Mouse (Mus musculus) liver, embryonic 11.5 days (tissue): ENCODE results near the gene Slc16a6. TPM values are rescaled to one million over a fixed set of nuclear protein-coding genes. Genes with fewer than 3 reads are reported as not detected.
A peak's percentile ranks its signal among the peaks of the same experiment; 100 is the strongest.

Experiments
- ATAC-seq: fragments of 200-750 bp; cut with Nextera tagmentation; replicated peaks from 2 replicates; pipeline ENCODE4 v1.8.0; 2017; ENCODE audit warnings: moderate number of reproducible peaks, mild to moderate bottlenecking, moderate TSS enrichment, moderate library complexity; ENCODE audit not compliant: low FRiP score
- DNase-seq: peaks from one replicate; pipeline ENCODE4 v3.0.0-alpha.2; 2017; ENCODE audit warnings: low spot score
- H3K27ac ChIP-seq: fragments of 300-500 bp; sonication (generic); 2 replicates; pipeline ENCODE4 v1.5.1; 2014; ENCODE audit warnings: mild to moderate bottlenecking, low read depth, low read length, control low read depth
- H3K27me3 ChIP-seq: fragments of 300-500 bp; sonication (generic); replicated peaks from 2 replicates; pipeline ENCODE4 v1.6.1; 2014; ENCODE audit warnings: low read length, mixed read lengths; ENCODE audit not compliant: control insufficient read depth, insufficient read depth
- H3K36me3 ChIP-seq: fragments of 300-500 bp; sonication (generic); 2 replicates; pipeline ENCODE4 v1.6.1; 2014; ENCODE audit warnings: mild to moderate bottlenecking, low read length, moderate library complexity, mixed read lengths; ENCODE audit not compliant: control insufficient read depth, insufficient read depth
- H3K4me1 ChIP-seq: fragments of 300-500 bp; sonication (generic); replicated peaks from 2 replicates; pipeline ENCODE4 v1.6.1; 2014; ENCODE audit warnings: low read length, mixed read lengths; ENCODE audit not compliant: control insufficient read depth, insufficient read depth
- H3K4me2 ChIP-seq: fragments of 300-500 bp; sonication (generic); 2 replicates; pipeline ENCODE4 v1.6.1; 2014; ENCODE audit warnings: mild to moderate bottlenecking, control low read depth, moderate library complexity
- H3K4me3 ChIP-seq: fragments of 300-500 bp; sonication (generic); 2 replicates; pipeline ENCODE4 v1.5.1; 2014; ENCODE audit warnings: low read depth, low read length, control low read depth
- H3K9ac ChIP-seq: fragments of 300-500 bp; sonication (generic); 2 replicates; pipeline ENCODE4 v1.6.1; 2014; ENCODE audit warnings: low read depth, low read length, control low read depth
- H3K9me3 ChIP-seq: fragments of 300-500 bp; sonication (generic); 2 replicates; pipeline ENCODE4 v1.6.1; 2016; ENCODE audit warnings: low read length, inconsistent platforms, mixed read lengths; ENCODE audit not compliant: control insufficient read depth
- WGBS: fragments of 180-500 bp; shearing (Covaris S2); extraction: QIAGEN DNeasy Blood & Tissue Kit; methylation state at CpG from one replicate; pipeline ENCODE4 v1.1.7; 2014; 5-methylcytosine and 5-hydroxymethylcytosine counted together
- polyA plus RNA-seq: library from polyadenylated mRNA; unstranded; fragments of >200 nt; fragmentation: Nextera tagmentation; extraction: Ambion mirVana; gene quantifications from 2 replicates; pipeline ENCODE4 v1.2.1, GENCODE M21; 2014

Slc16a6 gene
- polyA plus RNA-seq, 1 experiment from 2014 or later = 52.2 TPM

DNA sequence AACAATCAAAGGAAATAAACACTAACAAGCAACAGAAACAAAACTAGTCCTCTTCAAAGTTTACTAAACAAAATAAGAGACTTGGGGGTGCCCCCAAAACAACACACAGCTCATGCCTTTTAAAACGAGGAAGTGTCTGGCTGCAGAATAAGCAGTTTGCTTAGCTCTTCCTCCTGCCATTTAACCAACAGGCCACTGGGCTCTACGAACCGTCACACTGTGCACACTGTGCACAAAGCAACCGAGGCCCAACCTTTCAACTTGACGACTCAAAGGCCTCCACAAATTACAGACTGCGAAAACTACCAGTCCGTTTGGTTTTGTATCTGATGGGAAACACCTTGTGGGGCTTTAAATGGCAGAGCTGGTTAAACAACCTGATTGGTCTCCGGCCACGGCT is 3.2 kb downstream of the Slc16a6 start:
- no peaks in the 10 kb centered on the region for H3K27me3 ChIP-seq
- peak overlapping the region; percentile 97 for H3K9ac ChIP-seq
- peaks cover 37% of the 10 kb centered on the region for H3K4me1 ChIP-seq
- WGBS = 40% methylated on average over 9 of the region's 9 CpGs
- H3K27ac ChIP-seq = peak overlapping the region; percentile 98; the same call in 1 of the 2 replicates
- peaks cover 8% of the 10 kb centered on the region; the same call in 1 of the 2 replicates for H3K36me3 ChIP-seq
- no peaks in the 10 kb centered on the region for H3K9me3 ChIP-seq
- ATAC-seq (no peak), DNase-seq (no peak)
- H3K4me3 ChIP-seq = peak overlapping the region; percentile 85
- peak overlapping the region; percentile 84 for H3K4me2 ChIP-seq

DNA sequence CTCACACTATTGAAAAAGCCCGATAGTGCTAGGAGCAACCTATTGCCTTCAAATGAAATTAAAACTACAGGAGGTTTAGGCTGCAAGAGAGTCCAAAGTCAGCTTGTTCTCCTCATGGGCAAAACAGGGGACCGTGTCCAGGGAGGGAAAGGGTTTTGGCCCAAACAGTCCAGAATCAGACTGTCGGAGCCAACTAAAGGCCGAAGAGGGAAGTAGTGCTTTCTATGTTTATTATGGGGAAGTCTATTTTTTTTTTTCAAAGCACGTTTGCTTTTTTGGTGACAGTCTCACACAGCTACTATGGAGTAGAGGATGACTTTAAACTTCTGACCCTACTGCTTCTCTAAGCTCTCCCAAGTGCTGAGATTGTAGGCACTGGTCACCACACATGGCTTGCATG is 5.3 kb downstream of the Slc16a6 start:
- no peak for DNase-seq
- no peak for ATAC-seq
- Histone ChIP-seq H3K27me3 (no peaks in the 10 kb centered on the region), H3K4me1 (peaks cover 30% of the 10 kb centered on the region), H3K36me3 (peaks cover 10% of the 10 kb centered on the region), H3K9ac (no peak overlapping the region), H3K4me3 (no peak overlapping the region), H3K27ac (no peak overlapping the region), H3K9me3 (no peaks in the 10 kb centered on the region), H3K4me2 (peak overlapping the region; percentile 18; the same call in 1 of the 2 replicates)
- 79% methylated on average over 5 of the region's 5 CpGs for WGBS

DNA sequence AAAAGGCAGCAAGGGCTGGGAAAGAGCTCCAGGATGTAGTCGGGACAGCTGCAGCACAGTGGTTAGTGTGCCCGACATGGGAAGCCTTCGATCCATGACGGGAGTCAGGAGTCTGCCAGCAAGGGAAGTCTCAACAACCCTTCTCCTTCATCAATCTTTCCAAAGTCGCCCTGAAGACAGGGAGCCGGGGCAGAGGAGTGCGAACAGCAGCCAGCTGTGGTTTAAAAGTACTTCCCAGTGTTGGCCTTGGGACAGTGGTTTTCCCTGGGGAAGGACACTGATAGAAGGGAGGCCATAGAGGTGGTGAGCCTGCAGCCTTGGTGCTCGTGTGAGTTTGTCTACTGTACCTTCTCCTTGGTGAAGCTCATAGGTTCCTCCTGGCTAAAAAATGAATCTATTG is 6.4 kb downstream of the Slc16a6 start:
- DNase-seq = no peak

DNA sequence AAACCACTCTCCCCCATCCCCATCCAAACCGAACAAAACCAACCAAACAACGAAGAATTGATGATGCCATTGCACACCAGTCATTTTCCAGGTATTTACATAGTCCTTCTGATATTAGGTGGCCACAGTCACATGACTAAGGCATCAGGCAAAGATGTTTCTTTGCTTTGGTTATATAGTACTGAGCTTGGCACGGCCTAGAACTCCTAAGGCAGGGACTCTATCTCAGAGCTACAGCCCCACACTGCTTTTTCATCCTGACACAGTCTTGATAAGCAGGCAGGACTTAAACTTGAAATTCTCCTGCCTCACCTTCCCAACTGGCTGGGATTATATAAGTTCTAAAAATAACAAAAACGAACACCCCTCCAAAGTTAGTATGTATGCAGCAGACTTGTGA is 8.3 kb downstream of the Slc16a6 start:
- H3K36me3 ChIP-seq = peaks cover 26% of the 10 kb centered on the region
- H3K4me3 ChIP-seq = no peak overlapping the region
- H3K4me1 ChIP-seq = peaks cover 23% of the 10 kb centered on the region
- no peak overlapping the region; the same call in 1 of the 2 replicates for H3K27ac ChIP-seq
- no peaks in the 10 kb centered on the region for H3K9me3 ChIP-seq
- H3K4me2 ChIP-seq = no peak overlapping the region; the same call in 1 of the 2 replicates
- ATAC-seq (peak; percentile 87), DNase-seq (no peak)
- H3K9ac ChIP-seq = no peak overlapping the region
- no peaks in the 10 kb centered on the region for H3K27me3 ChIP-seq
- 67% methylated on average over 4 of the region's 4 CpGs for WGBS

More for the DNA sequence above, 6.4 kb downstream of the Slc16a6 start:
- H3K9ac ChIP-seq = no peak overlapping the region
- peak overlapping the region; percentile 15; the same call in 1 of the 2 replicates for H3K4me2 ChIP-seq
- WGBS = 75% methylated on average over 8 of the region's 8 CpGs
- peaks cover 30% of the 10 kb centered on the region for H3K4me1 ChIP-seq
- no peak overlapping the region for H3K27ac ChIP-seq
- H3K36me3 ChIP-seq = peaks cover 21% of the 10 kb centered on the region
- no peak for ATAC-seq
- no peaks in the 10 kb centered on the region for H3K27me3 ChIP-seq
- H3K4me3 ChIP-seq = no peak overlapping the region
- H3K9me3 ChIP-seq = no peaks in the 10 kb centered on the region

DNA sequence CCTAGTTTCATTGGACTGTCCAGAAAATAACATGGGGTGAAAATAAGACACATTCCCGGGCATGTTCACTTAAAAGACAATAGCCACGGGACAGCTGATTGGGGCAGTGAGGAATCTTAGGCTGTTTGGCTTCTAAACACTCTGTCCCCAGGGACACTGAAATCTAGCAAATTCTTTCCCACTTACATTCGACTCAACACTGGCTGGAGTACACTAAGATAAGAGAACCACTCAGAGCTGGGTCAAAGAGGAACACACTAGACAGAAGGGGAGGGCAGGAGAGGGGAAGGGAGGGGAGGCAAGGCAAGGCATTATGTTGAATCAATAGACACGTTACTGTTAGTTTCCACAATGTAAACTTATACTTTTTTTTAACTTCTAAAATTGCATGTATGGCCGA is 12.8 kb downstream of the Slc16a6 start:
- Histone ChIP-seq H3K27me3 (no peaks in the 10 kb centered on the region), H3K4me1 (peaks cover 1% of the 10 kb centered on the region; the same call in 1 of the 2 replicates), H3K4me2 (no peak overlapping the region), H3K9ac (no peak overlapping the region), H3K36me3 (peaks cover 36% of the 10 kb centered on the region), H3K4me3 (no peak overlapping the region), H3K9me3 (no peaks in the 10 kb centered on the region), H3K27ac (no peak overlapping the region)
- no peak for DNase-seq
- ATAC-seq = no peak
- 56% methylated on average over 5 of the region's 5 CpGs for WGBS

DNA sequence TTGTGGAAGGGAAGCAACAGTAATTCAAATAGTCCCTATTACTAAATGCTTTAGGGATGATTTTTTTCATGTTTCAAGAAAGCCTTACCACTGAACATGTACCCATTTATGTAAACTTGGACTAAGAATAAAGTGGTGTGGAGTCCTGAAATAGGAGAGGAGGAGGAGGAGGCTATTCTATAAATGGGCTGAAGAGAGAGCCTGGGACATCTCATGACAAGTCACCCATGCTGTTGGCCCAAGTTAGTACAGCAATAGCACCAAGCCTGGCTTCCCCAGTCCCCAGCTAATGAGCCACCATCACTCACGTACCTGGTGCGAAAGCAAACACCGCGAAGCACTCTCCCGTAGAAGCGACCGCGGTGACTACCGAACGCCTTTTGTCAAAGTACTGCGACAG is 15.2 kb downstream of the Slc16a6 start:
- DNase-seq (no peak), ATAC-seq (no peak)
- WGBS = 97% methylated on average over 11 of the region's 11 CpGs
- Histone ChIP-seq H3K9me3 (no peaks in the 10 kb centered on the region), H3K9ac (no peak overlapping the region), H3K36me3 (peaks cover 53% of the 10 kb centered on the region), H3K27me3 (no peaks in the 10 kb centered on the region), H3K4me2 (no peak overlapping the region), H3K4me1 (no peaks in the 10 kb centered on the region), H3K27ac (no peak overlapping the region), H3K4me3 (no peak overlapping the region)

DNA sequence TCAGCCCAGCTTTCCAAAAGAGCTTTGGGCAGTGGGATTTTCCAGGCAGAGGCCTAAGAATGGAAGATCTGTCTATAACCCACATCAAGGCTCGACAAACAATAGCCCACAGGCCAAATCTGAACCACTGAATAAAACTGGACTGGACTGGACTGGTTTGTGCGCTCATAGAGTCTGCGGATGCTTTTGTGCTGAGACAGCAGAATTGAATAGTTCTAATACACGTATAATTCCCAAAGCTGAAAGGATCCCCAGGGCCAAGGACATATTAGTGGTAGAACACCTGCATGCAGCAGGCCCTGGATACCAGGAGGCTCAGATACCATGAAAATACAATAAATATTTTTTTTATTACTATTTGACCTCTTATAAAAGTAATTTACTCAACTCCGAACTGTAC is 17.1 kb downstream of the Slc16a6 start:
- no peak overlapping the region for H3K9ac ChIP-seq
- H3K4me1 ChIP-seq = no peaks in the 10 kb centered on the region
- DNase-seq (no peak), ATAC-seq (no peak)
- no peaks in the 10 kb centered on the region for H3K9me3 ChIP-seq
- no peak overlapping the region for H3K27ac ChIP-seq
- peaks cover 43% of the 10 kb centered on the region for H3K36me3 ChIP-seq
- no peak overlapping the region for H3K4me2 ChIP-seq
- H3K4me3 ChIP-seq = no peak overlapping the region
- 96% methylated on average over 5 of the region's 5 CpGs for WGBS
- H3K27me3 ChIP-seq = no peaks in the 10 kb centered on the region

DNA sequence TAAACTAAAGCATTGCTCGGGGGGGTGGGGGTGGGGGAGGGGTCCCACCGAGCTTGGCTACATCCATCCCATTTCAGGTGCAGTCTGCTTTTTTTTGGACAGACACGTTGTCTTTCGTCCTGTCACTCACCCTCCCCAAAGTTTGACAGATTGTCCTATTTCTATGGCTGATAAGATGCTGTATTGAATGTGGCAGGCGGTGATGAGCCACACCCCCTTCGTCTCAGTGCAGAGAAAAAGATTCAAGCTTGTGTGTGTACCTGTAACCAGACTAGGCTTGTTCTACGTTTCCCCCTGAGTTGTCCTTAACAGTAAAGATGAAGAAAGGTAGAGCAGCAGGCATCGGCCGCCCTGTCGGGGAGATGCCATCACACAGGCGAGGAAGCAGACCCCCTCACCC is 22.2 kb downstream of the Slc16a6 start:
- Histone ChIP-seq H3K4me2 (no peak overlapping the region), H3K4me1 (no peaks in the 10 kb centered on the region), H3K4me3 (no peak overlapping the region), H3K27ac (no peak overlapping the region), H3K27me3 (no peaks in the 10 kb centered on the region), H3K36me3 (peaks cover 42% of the 10 kb centered on the region), H3K9ac (no peak overlapping the region), H3K9me3 (no peaks in the 10 kb centered on the region)
- 70% methylated on average over 11 of the region's 11 CpGs for WGBS
- ATAC-seq = peak; percentile 53
- no peak for DNase-seq

DNA sequence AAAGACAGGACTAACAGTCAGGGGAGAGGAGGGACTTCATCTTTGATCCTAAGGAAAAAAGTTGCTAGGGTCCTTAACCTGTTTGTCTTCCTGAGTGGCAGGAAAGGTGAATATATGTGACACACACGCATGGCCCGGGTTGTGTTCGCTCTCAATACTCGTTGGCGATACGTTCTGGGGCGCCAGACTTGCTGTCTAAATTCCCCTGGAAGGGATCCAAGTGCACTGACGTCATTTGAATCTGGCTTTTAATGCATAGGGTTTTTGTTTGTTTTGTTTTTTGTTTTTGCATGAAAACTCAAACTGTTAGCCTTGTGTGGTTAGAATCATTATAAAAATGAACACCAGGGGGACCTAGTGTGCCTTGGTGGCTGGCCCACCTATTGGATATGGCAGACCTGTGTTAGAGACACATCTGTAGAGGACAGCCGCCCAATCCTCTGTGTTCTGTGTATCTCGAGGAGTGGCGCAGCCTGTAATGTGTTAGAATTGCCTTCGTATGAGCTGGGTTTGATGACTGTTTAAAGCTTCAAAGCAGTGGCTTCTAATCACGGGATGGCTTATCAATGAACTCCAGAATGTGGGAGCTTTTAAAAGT is 27.9 kb downstream of the Slc16a6 start:
- Histone ChIP-seq H3K9me3 (no peaks in the 10 kb centered on the region), H3K9ac (no peak overlapping the region), H3K4me3 (no peak overlapping the region), H3K4me1 (peaks cover 15% of the 10 kb centered on the region), H3K4me2 (no peak overlapping the region), H3K27me3 (no peaks in the 10 kb centered on the region), H3K27ac (no peak overlapping the region), H3K36me3 (peaks cover 7% of the 10 kb centered on the region)
- 48% methylated on average over 13 of the region's 13 CpGs for WGBS
- ATAC-seq = peak; percentile 76
- DNase-seq = no peak
